Mouse (Mus musculus) stomach, embryonic 16.5 days (tissue): ENCODE results near the gene Capn9. TPM values are rescaled to one million over a fixed set of nuclear protein-coding genes. Genes with fewer than 3 reads are reported as not detected.

Experiments
- ATAC-seq: fragments of 200-750 bp; cut with Nextera tagmentation; 2 replicates; pipeline ENCODE4 v1.8.0; 2017; ENCODE audit warnings: moderate number of reproducible peaks, moderate TSS enrichment; ENCODE audit not compliant: insufficient read depth, low FRiP score
- H3K27ac ChIP-seq: fragments of 300-500 bp; sonication (generic); 2 replicates; pipeline ENCODE4 v1.5.1; 2014; ENCODE audit warnings: low read length
- H3K27me3 ChIP-seq: fragments of 300-500 bp; sonication (generic); 2 replicates; pipeline ENCODE4 v1.6.1; 2014; ENCODE audit warnings: low read length, control low read depth, mixed read lengths; ENCODE audit not compliant: control insufficient read depth, insufficient read depth
- H3K36me3 ChIP-seq: fragments of 300-500 bp; sonication (generic); 2 replicates; pipeline ENCODE4 v1.6.1; 2014; ENCODE audit warnings: low read length; ENCODE audit not compliant: control insufficient read depth, insufficient read depth
- H3K4me1 ChIP-seq: fragments of 300-500 bp; sonication (generic); 2 replicates; pipeline ENCODE4 v1.6.1; 2014; ENCODE audit warnings: low read length, control low read depth, mixed read lengths; ENCODE audit not compliant: control insufficient read depth, insufficient read depth
- H3K4me2 ChIP-seq: fragments of 300-500 bp; sonication (generic); 2 replicates; pipeline ENCODE4 v1.6.1; 2014; ENCODE audit warnings: low read depth, low read length, mixed read lengths
- H3K4me3 ChIP-seq: fragments of 300-500 bp; sonication (generic); replicated peaks from 2 replicates; pipeline ENCODE4 v1.5.1; 2014; ENCODE audit warnings: mild to moderate bottlenecking, low read length
- H3K9ac ChIP-seq: fragments of 300-500 bp; sonication (generic); 2 replicates; pipeline ENCODE4 v1.6.1; 2014; ENCODE audit warnings: low read length
- H3K9me3 ChIP-seq: fragments of 300-500 bp; sonication (generic); replicated peaks from 2 replicates; pipeline ENCODE4 v1.6.1; 2016; ENCODE audit warnings: low read length, control low read depth; ENCODE audit not compliant: control insufficient read depth
- WGBS: fragments of 180-500 bp; shearing (Covaris S2); extraction: QIAGEN DNeasy Blood & Tissue Kit; methylation state at CpG from one replicate; pipeline ENCODE4 v1.1.7; 2014; 5-methylcytosine and 5-hydroxymethylcytosine counted together
- polyA plus RNA-seq: library from polyadenylated mRNA; unstranded; fragments of >200 nt; fragmentation: Nextera tagmentation; extraction: Ambion mirVana; gene quantifications from 2 replicates; pipeline ENCODE4 v1.2.1, GENCODE M21; 2015

Gene Capn9
- 0.31 and 0.34 TPM in 2 replicates for polyA plus RNA-seq

DNA sequence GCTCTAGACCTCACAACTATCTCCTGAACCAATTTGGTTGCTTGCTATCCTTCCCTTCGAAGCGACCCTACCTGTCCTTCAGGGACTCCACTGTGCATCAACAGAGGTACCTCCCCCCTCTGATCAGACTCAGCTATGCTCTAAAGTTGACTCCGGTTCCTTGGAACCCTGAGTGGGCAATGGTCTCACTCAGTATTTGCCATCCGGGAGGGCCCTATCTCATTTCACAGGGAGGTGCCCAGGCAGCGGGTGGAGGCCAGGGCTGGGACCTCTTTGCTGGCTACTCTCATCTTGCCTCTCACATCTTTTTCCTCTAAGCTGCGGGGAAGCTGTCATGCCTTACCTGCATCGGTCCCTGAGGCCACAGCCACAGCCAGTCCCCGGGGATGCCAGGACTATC lies at the start of gene Capn9:
Gene Capn9, plus strand, starts transcription at position 301 of the 400 bp plus-strand sequence.
- Histone ChIP-seq H3K27me3 (no peaks in the 10 kb centered on the region), H3K27ac (peak within 1 kb of the TSS; percentile 27; the same call in 1 of the 2 replicates), H3K9ac (no peak within 1 kb of the TSS), H3K4me1 (0 out of 2 replicates have a peak, but pooled peaks cover 5% of the 10 kb centered on the region), H3K9me3 (no peaks in the 10 kb centered on the region), H3K4me2 (no peak within 1 kb of the TSS), H3K36me3 (no peaks in the 10 kb centered on the region), H3K4me3 (no peak within 1 kb of the TSS)
- no peak for ATAC-seq
- WGBS = 82% methylated on average over 8 of the region's 8 CpGs

DNA sequence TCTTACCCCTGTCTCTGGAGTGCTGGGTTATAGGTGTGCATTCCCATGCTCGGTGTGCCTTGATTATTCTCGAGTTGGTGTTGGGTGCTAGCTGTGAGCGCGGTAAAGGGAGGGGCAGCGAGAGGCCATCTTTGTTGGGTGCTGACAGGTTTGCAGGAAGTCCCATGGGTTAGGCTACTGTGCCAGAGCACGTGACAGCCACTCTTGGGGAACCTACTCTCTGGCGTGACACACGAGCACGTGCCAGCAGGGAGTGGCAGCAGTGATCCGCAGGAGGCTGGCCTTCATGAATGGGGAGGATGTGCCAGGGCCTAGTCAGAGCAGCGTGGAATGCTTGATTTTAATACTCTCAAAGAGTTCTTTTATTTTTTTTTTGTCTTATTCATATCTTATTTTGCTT lies 49.6 kb upstream of the Capn9 start:
- peaks cover 10% of the 10 kb centered on the region for H3K4me1 ChIP-seq
- no peaks in the 10 kb centered on the region for H3K27me3 ChIP-seq
- H3K4me3 ChIP-seq = no peak overlapping the region
- H3K9me3 ChIP-seq = no peaks in the 10 kb centered on the region
- no peak overlapping the region for H3K4me2 ChIP-seq
- 92% methylated on average over 11 of the region's 11 CpGs for WGBS
- H3K36me3 ChIP-seq = peaks cover 15% of the 10 kb centered on the region
- H3K9ac ChIP-seq = no peak overlapping the region
- ATAC-seq = no peak
- no peak overlapping the region for H3K27ac ChIP-seq

DNA sequence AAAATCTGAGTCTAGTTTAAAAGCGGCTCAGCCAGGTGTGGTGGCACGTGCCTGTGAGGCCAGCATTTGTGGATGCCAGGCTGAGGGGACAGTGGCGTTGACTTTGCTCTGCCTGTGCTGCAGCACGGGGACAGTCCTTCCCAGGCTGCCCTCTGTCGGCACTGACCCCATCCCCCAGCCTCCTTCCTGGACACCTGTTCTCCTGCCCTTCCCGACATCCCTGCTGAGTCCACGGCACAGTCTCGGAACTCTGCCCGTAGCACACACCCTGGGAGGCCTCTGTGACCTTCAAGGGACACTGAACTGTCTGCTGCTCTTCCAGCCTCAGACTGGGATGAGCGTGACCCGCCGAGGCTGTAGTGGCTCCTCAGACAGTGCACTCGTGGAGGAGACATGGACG lies 45.8 kb upstream of the Capn9 start:
- no peak for ATAC-seq
- no peak overlapping the region for H3K9ac ChIP-seq
- WGBS = 85% methylated on average over 14 of the region's 14 CpGs
- H3K36me3 ChIP-seq = peaks cover 20% of the 10 kb centered on the region
- no peak overlapping the region for H3K4me3 ChIP-seq
- no peaks in the 10 kb centered on the region for H3K27me3 ChIP-seq
- no peak overlapping the region for H3K27ac ChIP-seq
- H3K4me1 ChIP-seq = no peaks in the 10 kb centered on the region
- H3K9me3 ChIP-seq = no peaks in the 10 kb centered on the region
- no peak overlapping the region for H3K4me2 ChIP-seq

DNA sequence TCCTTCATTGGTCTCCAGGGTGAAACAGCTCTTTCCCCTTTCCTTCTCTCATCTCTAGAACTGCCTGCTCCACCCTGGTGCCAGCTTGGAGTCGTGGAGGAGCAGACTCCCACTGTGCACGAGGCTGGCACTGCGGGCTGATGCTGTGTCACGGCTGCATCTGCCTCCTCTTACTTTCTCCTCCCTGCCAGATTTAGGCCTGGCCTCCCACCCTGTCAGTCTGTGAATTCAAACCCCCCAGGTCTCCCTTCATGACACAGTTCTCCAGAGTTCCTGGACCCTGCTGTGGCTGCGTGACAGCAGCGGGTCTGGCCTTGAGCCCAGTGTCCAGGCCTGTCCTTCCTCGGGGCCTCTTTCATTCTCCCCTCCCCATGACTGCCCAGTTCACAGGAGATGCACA lies 45.4 kb upstream of the Capn9 start:
- Histone ChIP-seq H3K27ac (no peak overlapping the region), H3K27me3 (no peaks in the 10 kb centered on the region), H3K4me3 (no peak overlapping the region), H3K4me1 (no peaks in the 10 kb centered on the region), H3K36me3 (peaks cover 20% of the 10 kb centered on the region), H3K9ac (no peak overlapping the region), H3K9me3 (no peaks in the 10 kb centered on the region), H3K4me2 (no peak overlapping the region)
- WGBS = 91% methylated on average over 7 of the region's 7 CpGs
- no peak for ATAC-seq

DNA sequence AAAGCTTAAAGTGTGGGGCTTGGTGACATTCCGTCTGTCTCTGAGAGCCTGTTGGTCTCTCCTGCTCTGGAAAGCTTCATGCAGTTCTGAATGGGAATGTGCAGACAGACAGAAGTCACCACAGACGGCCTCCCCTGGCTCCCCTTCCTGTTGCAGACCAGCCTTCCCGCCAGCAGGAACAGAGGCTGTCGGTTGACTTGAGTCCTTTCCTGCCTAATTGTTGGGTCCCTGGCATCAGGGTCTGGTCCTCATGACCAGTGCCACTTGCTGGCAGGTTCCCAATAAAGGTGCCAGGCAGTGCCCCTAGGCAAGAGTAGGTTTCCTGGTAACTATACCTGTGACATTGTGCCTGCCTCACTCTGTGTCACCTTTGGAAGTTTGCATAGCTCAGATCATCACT lies 44.9 kb upstream of the Capn9 start:
- no peak overlapping the region for H3K4me3 ChIP-seq
- WGBS = 90% methylated on average over 4 of the region's 4 CpGs

DNA sequence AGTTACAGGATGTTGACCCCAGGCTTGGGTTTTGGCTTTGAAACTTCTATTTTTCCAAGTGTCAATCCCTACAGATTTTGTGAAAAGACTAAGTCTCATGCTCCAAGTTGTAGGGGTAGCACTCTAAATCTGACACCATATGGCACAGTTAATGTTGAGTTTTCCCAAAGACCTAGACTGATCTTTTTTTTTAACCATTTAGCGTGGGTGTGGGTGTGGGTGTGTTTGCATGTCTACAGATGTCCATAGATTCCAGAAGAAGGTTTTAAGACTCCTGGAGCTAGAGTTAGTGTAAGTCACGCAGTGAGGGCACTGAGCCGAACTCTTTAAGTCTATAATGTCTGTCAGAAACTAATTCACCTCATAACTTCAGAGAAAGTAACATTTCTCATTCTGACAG lies 43.3 kb upstream of the Capn9 start:
- no peaks in the 10 kb centered on the region for H3K9me3 ChIP-seq
- H3K27me3 ChIP-seq = no peaks in the 10 kb centered on the region
- 87% methylated on average over 3 of the region's 3 CpGs for WGBS
- no peak for ATAC-seq
- no peak overlapping the region for H3K27ac ChIP-seq
- H3K4me3 ChIP-seq = no peak overlapping the region
- no peak overlapping the region for H3K4me2 ChIP-seq
- H3K36me3 ChIP-seq = peaks cover 14% of the 10 kb centered on the region; the same call in 1 of the 2 replicates
- H3K4me1 ChIP-seq = no peaks in the 10 kb centered on the region
- H3K9ac ChIP-seq = no peak overlapping the region

More for the DNA sequence above, 44.9 kb upstream of the Capn9 start:
- Histone ChIP-seq H3K27ac (no peak overlapping the region), H3K9me3 (no peaks in the 10 kb centered on the region), H3K4me1 (no peaks in the 10 kb centered on the region), H3K27me3 (no peaks in the 10 kb centered on the region), H3K9ac (no peak overlapping the region), H3K4me2 (no peak overlapping the region), H3K36me3 (peaks cover 18% of the 10 kb centered on the region)
- no peak for ATAC-seq

DNA sequence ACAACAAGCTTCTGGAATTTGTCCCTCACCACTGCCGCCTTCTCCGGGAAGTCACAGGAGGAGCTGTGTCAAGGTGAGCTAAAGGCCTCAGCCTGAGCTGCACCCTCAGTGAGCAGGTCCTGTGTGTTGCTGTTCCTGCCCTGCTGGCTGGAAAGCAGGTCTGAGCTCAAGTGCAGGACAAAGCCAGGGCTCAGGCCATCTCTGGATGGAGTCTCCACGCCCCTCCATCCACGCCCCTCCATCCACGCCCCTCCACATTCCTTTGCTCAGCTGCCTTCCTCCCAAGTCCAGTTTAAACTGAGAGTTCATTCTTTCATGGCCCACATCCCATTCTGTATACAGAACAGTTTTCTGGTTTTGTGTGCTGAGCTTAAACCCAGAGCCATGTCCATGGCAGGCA lies 40.5 kb upstream of the Capn9 start:
- Histone ChIP-seq H3K4me2 (no peak overlapping the region), H3K27ac (no peak overlapping the region), H3K9me3 (no peaks in the 10 kb centered on the region), H3K36me3 (0 out of 2 replicates have a peak, but pooled peaks cover 9% of the 10 kb centered on the region), H3K4me3 (no peak overlapping the region), H3K9ac (no peak overlapping the region), H3K4me1 (no peaks in the 10 kb centered on the region), H3K27me3 (no peaks in the 10 kb centered on the region)
- WGBS = 84% methylated on average over 5 of the region's 5 CpGs
- ATAC-seq = no peak

DNA sequence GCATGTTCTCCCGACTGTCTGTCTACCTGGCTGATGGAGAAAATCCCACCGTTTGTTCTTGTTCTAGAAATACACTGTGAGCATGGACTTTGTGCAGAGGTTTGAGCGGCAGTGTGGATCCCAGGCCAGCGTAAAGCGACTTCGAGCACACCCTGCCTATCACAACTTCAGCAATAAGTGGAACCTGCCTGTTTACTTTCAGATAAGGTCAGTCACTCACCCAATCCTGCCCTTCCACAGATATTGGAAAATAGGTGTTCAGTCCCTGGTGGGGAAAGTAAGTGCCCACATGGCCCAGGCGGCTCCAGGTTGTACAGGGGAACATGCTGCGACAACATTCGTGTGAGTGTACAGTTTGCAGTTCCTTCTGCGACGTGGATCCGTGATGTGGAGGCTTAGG lies 35.0 kb upstream of the Capn9 start:
- H3K4me2 ChIP-seq = no peak overlapping the region
- H3K27me3 ChIP-seq = no peaks in the 10 kb centered on the region
- H3K9me3 ChIP-seq = no peaks in the 10 kb centered on the region
- peak overlapping the region; percentile 36 for H3K27ac ChIP-seq
- peak; percentile 72 for ATAC-seq
- no peak overlapping the region for H3K4me3 ChIP-seq
- WGBS = 75% methylated on average over 12 of the region's 12 CpGs
- peaks cover 36% of the 10 kb centered on the region; the same call in 1 of the 2 replicates for H3K36me3 ChIP-seq
- no peaks in the 10 kb centered on the region for H3K4me1 ChIP-seq
- no peak overlapping the region for H3K9ac ChIP-seq

DNA sequence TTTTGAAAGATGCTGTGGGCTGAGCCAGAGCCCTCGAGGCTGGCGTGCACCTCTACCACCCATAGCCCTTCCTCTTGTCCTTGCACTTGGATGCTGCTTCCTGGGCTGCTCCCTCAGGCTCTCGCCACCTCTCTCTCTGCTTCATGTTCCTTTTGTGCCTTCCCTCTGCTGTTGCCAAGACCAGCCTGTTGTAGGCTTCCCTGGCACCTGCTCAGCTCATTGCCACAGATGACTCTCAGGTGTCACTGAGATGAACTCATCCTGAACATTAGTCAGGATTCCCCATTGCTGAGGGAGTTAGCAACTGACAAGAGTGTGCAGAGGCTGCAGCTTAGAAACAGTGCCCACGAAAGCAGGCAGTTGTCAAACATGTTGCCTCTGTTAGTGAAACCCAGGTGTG lies 33.9 kb upstream of the Capn9 start:
- H3K27me3 ChIP-seq = no peaks in the 10 kb centered on the region
- no peak overlapping the region for H3K9ac ChIP-seq

More for the DNA sequence above, 33.9 kb upstream of the Capn9 start:
- Histone ChIP-seq H3K9me3 (no peaks in the 10 kb centered on the region), H3K4me3 (no peak overlapping the region), H3K36me3 (peaks cover 36% of the 10 kb centered on the region; the same call in 1 of the 2 replicates), H3K4me2 (no peak overlapping the region), H3K4me1 (no peaks in the 10 kb centered on the region), H3K27ac (no peak overlapping the region)
- ATAC-seq = no peak
- 96% methylated on average over 4 of the region's 4 CpGs for WGBS
